Mouse (Mus musculus): ENCODE data around the gene Ccdc137. TPM values are rescaled to one million over a fixed set of nuclear protein-coding genes. Genes with fewer than 3 reads are reported as not detected.
A peak's percentile ranks its signal among the peaks of the same experiment; 100 is the strongest.

The Ccdc137 gene
- polyA plus RNA-seq, 1 experiment from 2014 or later, result 35.5 TPM

DNA sequence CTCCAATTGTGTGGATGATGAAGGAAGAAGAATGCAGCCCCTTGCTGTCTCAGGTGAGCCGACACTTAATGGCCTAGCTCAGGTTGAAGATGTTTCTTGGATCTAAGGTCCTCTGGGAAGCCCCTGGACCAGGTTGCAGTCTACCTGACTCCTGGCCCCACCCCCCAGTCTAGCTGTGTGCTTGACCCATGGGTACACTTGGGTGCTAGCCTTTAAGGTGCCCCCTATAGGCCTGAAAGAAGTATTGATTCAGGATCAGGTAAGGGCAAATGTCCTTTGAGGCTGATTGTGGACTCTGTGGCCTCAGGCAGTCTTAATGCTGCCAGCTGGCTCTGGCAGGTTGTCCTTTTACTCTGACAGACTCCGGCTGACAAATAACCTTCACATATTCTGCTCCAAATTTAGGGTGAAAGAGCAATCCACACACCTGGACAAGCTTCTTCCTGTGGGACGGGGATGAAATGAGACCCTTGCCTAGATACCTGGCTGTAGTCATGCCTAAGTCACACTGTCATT is 15.1 kb upstream of the Ccdc137 start:
- H3K9me3 ChIP-seq, result no peaks in the 10 kb centered on the region
- no peaks in the 10 kb centered on the region for H3K27me3 ChIP-seq
- no peaks in the 10 kb centered on the region for H3K4me1 ChIP-seq
- WGBS, result 85% methylated on average over 3 of the region's 3 CpGs
- no peaks in the 10 kb centered on the region for H3K36me3 ChIP-seq
- no peak for ATAC-seq (ENCODE audit: borderline replicate concordance, extremely low read depth, low FRiP score, low TSS enrichment)
- no peak overlapping the region for H3K9ac ChIP-seq
- no peak overlapping the region for H3K27ac ChIP-seq
- no peak overlapping the region for H3K4me3 ChIP-seq
- H3K4me2 ChIP-seq, result no peak overlapping the region

- WGBS, result 69% methylated on average over 6 of the region's 6 CpGs
- H3K27ac ChIP-seq, result no peak overlapping the region
- no peak for ATAC-seq (ENCODE audit: borderline replicate concordance, extremely low read depth, low FRiP score, low TSS enrichment)
- no peaks in the 10 kb centered on the region for H3K27me3 ChIP-seq
- no peaks in the 10 kb centered on the region for H3K4me1 ChIP-seq
- no peaks in the 10 kb centered on the region for H3K9me3 ChIP-seq
- H3K9ac ChIP-seq, result no peak overlapping the region
- no peaks in the 10 kb centered on the region for H3K36me3 ChIP-seq
- H3K4me3 ChIP-seq, result no peak overlapping the region
- H3K4me2 ChIP-seq, result no peak overlapping the region
These were observed 13.8 kb upstream of the Ccdc137 start for GRCm38 (mm10) chr11:120444106-120444505.

GRCm38 (mm10) chr11:120445475-120445874 is 12.4 kb upstream of the Ccdc137 start:
- H3K9me3 ChIP-seq, result no peaks in the 10 kb centered on the region
- 39% methylated on average over 3 of the region's 3 CpGs for WGBS
- no peaks in the 10 kb centered on the region for H3K27me3 ChIP-seq
- H3K27ac ChIP-seq, result no peak overlapping the region
- H3K36me3 ChIP-seq, result no peaks in the 10 kb centered on the region
- H3K4me2 ChIP-seq, result no peak overlapping the region
- no peaks in the 10 kb centered on the region for H3K4me1 ChIP-seq
- no peak overlapping the region for H3K9ac ChIP-seq
- no peak for ATAC-seq (ENCODE audit: borderline replicate concordance, extremely low read depth, low FRiP score, low TSS enrichment)
- H3K4me3 ChIP-seq, result no peak overlapping the region

DNA sequence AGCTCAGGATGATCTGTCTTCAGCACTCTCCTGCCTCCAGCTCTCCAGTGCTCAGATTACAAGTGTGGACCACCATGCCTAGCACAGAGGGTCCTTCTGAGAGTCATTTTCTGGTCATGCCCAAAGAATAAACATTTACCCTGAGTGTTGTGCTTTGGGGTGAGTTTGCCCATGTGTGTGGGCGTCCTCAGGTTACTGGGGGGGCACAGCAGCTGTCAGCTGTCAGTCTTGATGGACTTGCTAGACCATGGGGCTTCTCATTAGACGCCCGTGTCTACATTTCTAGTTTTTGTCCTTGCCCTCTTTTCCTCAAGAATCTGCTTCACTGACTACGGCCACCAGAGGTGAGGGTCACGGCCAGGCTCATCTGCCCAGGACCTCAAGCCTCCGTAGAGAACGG is 10.7 kb upstream of the Ccdc137 start:
- Histone ChIP-seq H3K4me3 (no peak overlapping the region), H3K9me3 (no peaks in the 10 kb centered on the region), H3K27me3 (no peaks in the 10 kb centered on the region), H3K36me3 (no peaks in the 10 kb centered on the region), H3K4me1 (no peaks in the 10 kb centered on the region), H3K4me2 (no peak overlapping the region), H3K27ac (no peak overlapping the region), H3K9ac (no peak overlapping the region)
- ATAC-seq (ENCODE audit: borderline replicate concordance, extremely low read depth, low FRiP score, low TSS enrichment), result no peak
- 63% methylated on average over 7 of the region's 7 CpGs for WGBS

DNA sequence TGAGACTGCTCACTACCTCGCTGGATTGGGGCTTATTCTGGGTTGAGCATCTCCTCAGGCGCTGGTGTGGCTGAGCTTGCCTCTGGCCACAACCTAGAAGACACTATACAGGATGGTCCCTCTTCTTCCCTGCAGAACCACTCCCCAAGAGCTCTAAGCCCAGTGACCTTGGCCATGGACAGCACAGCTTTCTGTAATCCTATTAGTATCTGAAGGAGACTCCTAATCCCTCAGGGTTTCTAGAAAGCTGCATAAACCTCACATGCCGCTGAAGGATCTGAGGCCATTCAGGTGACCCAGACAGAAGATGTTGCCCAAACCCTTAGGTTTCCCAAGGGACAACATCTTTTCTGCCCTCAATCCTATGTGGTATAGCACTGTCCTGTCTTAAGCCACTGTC is 5.7 kb upstream of the Ccdc137 start:
- Histone ChIP-seq H3K9ac (no peak overlapping the region), H3K36me3 (peaks cover 3% of the 10 kb centered on the region; the same call in 1 of the 2 replicates), H3K27me3 (no peaks in the 10 kb centered on the region), H3K9me3 (no peaks in the 10 kb centered on the region), H3K27ac (no peak overlapping the region), H3K4me3 (no peak overlapping the region), H3K4me1 (peaks cover 7% of the 10 kb centered on the region), H3K4me2 (no peak overlapping the region)
- ATAC-seq (ENCODE audit: borderline replicate concordance, extremely low read depth, low FRiP score, low TSS enrichment), result no peak
- 68% methylated on average over 3 of the region's 3 CpGs for WGBS

DNA sequence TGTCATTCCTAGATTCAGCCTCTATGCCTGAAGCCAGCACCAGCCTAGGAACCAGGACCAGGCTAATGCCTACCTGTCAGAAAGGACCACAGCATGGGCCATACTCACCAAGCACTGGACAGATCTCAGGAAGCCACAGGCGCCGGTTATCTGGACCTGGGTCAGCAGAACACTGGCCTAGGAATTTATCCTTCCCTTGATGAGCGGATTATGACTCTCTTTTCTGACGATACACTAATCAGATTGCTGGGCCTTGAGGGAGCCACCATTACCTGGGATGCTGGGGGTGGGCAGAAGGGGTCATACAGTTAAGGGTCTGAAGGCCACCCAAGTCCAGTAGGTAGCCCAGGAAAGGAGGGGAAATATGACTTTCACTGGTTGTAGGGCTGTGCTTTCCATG is 4.6 kb upstream of the Ccdc137 start, which contains the start of gene Pde6g:
Pde6g (minus strand) TSS at position 195 of the 400 bp plus-strand sequence.
- Histone ChIP-seq H3K4me3 (no peak within 1 kb of the TSS), H3K9me3 (no peaks in the 10 kb centered on the region), H3K27me3 (no peaks in the 10 kb centered on the region), H3K4me2 (no peak within 1 kb of the TSS), H3K9ac (no peak within 1 kb of the TSS), H3K27ac (no peak within 1 kb of the TSS), H3K36me3 (peaks cover 3% of the 10 kb centered on the region; the same call in 1 of the 2 replicates), H3K4me1 (peaks cover 9% of the 10 kb centered on the region)
- WGBS, result 85% methylated on average over 4 of the region's 4 CpGs
- ATAC-seq (ENCODE audit: borderline replicate concordance, extremely low read depth, low FRiP score, low TSS enrichment), result no peak

DNA sequence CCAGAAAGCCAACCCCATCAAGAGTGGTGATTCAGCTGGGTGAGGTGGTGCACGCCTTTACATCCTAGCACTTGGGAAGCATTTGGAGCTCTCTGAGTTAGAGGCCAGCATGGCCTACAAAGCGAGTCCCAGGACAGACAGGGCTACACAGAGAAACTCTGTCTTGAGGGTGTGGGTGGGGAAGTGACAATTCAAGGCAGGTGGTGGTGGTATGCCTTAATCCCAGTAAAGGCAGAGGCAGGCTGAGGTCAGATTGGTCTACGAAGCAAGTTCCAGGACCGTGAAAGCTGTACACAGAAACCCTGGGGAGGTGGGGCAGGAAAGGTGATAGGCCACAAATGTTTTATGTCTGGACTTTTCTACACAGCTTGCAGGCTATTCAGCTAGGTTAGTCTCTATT is 3.0 kb upstream of the Ccdc137 start:
- Histone ChIP-seq H3K27ac (no peak overlapping the region), H3K4me3 (no peak overlapping the region), H3K4me2 (no peak overlapping the region), H3K4me1 (peaks cover 20% of the 10 kb centered on the region), H3K9ac (no peak overlapping the region), H3K9me3 (no peaks in the 10 kb centered on the region), H3K36me3 (peaks cover 11% of the 10 kb centered on the region; the same call in 1 of the 2 replicates), H3K27me3 (no peaks in the 10 kb centered on the region)
- WGBS, result 88% methylated on average over 4 of the region's 4 CpGs
- ATAC-seq (ENCODE audit: borderline replicate concordance, extremely low read depth, low FRiP score, low TSS enrichment), result no peak

- H3K27me3 ChIP-seq, result no peaks in the 10 kb centered on the region
- peaks cover 13% of the 10 kb centered on the region; the same call in 1 of the 2 replicates for H3K36me3 ChIP-seq
- no peak overlapping the region for H3K4me3 ChIP-seq
- peaks cover 20% of the 10 kb centered on the region for H3K4me1 ChIP-seq
- H3K4me2 ChIP-seq, result no peak overlapping the region
- no peaks in the 10 kb centered on the region for H3K9me3 ChIP-seq
- 88% methylated on average over 7 of the region's 7 CpGs for WGBS
- H3K27ac ChIP-seq, result no peak overlapping the region
- no peak for ATAC-seq (ENCODE audit: borderline replicate concordance, extremely low read depth, low FRiP score, low TSS enrichment)
- no peak overlapping the region for H3K9ac ChIP-seq
These were observed 2.5 kb upstream of the Ccdc137 start for GRCm38 (mm10) chr11:120455413-120455812.

DNA sequence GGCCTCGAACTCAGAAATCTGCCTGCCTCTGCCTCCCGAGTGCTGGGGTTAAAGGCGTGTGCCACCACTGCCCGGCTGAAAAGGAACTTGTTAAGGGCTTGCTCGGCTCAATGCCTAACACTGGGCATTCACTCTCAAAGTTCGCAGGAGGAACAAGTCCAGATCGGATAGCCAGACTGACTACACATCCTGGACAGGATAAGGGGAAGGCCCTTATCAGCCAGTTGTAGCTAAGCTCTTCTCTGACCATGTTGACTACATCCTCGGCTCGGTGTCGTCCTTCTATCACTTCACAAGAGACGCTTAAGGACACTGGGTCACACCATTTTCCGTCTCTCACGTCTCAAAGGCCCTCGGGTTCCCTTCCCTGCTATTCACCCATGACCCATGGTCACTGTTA is 545 bp upstream of the Ccdc137 start:
- Histone ChIP-seq H3K4me1 (peaks cover 20% of the 10 kb centered on the region), H3K27me3 (no peaks in the 10 kb centered on the region), H3K9me3 (no peaks in the 10 kb centered on the region), H3K4me3 (peak overlapping the region; percentile 87), H3K9ac (peak overlapping the region; percentile 93), H3K4me2 (peak overlapping the region; percentile 90), H3K36me3 (peaks cover 31% of the 10 kb centered on the region), H3K27ac (peak overlapping the region; percentile 73)
- no peak for ATAC-seq (ENCODE audit: borderline replicate concordance, extremely low read depth, low FRiP score, low TSS enrichment)
- WGBS, result 18% methylated on average over 14 of the region's 14 CpGs

DNA sequence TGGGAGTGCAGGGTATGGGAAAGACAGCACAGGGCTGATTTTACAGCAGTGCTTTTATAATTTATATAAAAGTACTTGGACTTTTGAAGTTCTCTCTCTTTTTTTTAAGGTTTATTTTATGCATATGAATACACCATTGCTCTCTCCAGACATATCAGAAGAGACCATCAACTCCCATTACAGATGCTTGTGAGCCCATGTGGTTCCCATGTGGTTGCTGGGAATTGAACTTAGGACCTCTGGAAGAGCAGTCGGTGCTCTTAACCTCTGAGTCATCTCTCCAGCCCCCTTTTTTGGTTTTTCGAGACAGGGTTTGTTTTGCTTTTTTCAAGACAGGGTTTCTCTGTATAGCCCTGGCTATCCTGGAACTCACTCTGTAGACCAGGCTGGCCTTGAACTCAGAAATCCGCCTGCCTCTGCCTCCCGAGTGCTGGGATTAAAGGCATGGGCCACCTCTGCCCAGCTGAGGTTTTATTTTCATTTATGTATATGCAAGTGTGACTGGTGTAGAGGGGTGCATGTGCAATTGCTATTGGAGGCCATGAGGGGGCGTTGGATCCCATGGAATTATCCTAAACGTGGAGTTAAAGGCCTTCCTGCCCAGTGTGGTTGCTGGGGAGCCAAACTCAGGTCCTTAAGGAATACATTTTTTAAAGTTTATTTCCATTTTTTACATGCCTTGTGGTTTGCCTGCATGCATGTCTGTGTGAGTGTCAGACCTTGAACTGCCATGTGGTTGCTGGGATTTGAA is 1.1 kb downstream of the Ccdc137 start:
- WGBS, result 60% methylated on average over 6 of the region's 6 CpGs
- ATAC-seq (ENCODE audit: borderline replicate concordance, extremely low read depth, low FRiP score, low TSS enrichment), result no peak
- Histone ChIP-seq H3K4me3 (peak overlapping the region; percentile 87), H3K27ac (no peak overlapping the region), H3K27me3 (no peaks in the 10 kb centered on the region), H3K9me3 (no peaks in the 10 kb centered on the region), H3K9ac (peak overlapping the region; percentile 93), H3K4me2 (peak overlapping the region; percentile 90), H3K4me1 (peaks cover 20% of the 10 kb centered on the region), H3K36me3 (peaks cover 44% of the 10 kb centered on the region)

DNA sequence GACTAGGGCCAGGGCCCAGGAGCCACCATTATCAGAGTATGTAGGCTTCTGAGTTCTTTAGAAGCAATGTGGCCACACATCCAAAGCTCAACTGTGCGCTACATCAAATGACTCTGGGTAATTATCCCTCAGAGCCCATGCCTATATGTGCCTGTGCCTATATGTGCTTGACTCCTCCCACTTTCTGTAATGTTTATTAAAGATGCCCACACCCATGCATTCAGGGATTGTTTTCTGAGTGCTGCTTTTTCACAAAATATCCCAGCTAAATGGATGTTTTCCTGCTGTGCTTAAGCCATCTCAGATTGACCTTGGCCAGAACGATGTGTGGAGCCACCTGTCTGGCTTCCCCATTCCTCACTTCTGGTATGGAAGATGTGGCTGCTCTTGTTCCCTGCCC is 5.6 kb downstream of the Ccdc137 start:
- H3K9ac ChIP-seq, result no peak overlapping the region
- H3K9me3 ChIP-seq, result no peaks in the 10 kb centered on the region
- no peak overlapping the region for H3K4me2 ChIP-seq
- H3K4me1 ChIP-seq, result peaks cover 27% of the 10 kb centered on the region
- 83% methylated on average over 2 of the region's 2 CpGs for WGBS
- no peak overlapping the region for H3K27ac ChIP-seq
- no peak overlapping the region for H3K4me3 ChIP-seq
- ATAC-seq (ENCODE audit: borderline replicate concordance, extremely low read depth, low FRiP score, low TSS enrichment), result no peak
- peaks cover 55% of the 10 kb centered on the region for H3K36me3 ChIP-seq
- H3K27me3 ChIP-seq, result no peaks in the 10 kb centered on the region

DNA sequence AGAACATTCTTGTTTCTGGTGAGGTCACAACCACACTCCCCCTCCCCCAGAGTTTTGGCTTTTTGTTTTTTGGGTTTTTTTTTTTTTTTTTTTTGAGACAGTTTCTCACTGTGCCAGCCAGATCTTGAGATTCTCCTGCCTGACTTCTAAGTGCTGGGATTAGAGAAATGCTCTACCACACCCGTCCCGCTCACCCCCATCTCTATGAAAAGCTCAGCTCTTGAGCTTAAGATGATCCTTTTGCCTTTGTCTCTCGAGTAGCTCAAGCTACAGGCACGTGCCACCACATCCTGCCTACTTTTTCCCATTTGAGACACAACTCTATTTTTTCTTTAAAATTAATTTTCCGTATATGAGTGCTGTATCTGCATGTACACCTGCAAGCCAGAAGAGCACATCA is 6.5 kb downstream of the Ccdc137 start:
- Histone ChIP-seq H3K4me2 (no peak overlapping the region), H3K27me3 (no peaks in the 10 kb centered on the region), H3K27ac (no peak overlapping the region), H3K4me3 (no peak overlapping the region), H3K9ac (no peak overlapping the region), H3K9me3 (no peaks in the 10 kb centered on the region), H3K4me1 (peaks cover 22% of the 10 kb centered on the region), H3K36me3 (peaks cover 54% of the 10 kb centered on the region)
- WGBS, result 83% methylated on average over 5 of the region's 5 CpGs
- ATAC-seq (ENCODE audit: borderline replicate concordance, extremely low read depth, low FRiP score, low TSS enrichment), result no peak
